Mouse (Mus musculus) urinary bladder, postnatal 4 days (tissue): Measurements from ENCODE around the gene Acox1.

Experiments used
- DNase-seq, 2 experiments: peaks; one replicate each; pipeline ENCODE4 v3.0.0; 2021 to 2022; ENCODE audit warnings: low spot score in 2 of 2

Gene Acox1

GRCm38 (mm10) chr11:116167884-116168439 lies 30.9 kb downstream of the Acox1 start, which contains the start of gene Fbf1:
Fbf1 (minus strand) TSS chr11:116168166.
- peak; percentile 90 to 94 for DNase-seq

DNA sequence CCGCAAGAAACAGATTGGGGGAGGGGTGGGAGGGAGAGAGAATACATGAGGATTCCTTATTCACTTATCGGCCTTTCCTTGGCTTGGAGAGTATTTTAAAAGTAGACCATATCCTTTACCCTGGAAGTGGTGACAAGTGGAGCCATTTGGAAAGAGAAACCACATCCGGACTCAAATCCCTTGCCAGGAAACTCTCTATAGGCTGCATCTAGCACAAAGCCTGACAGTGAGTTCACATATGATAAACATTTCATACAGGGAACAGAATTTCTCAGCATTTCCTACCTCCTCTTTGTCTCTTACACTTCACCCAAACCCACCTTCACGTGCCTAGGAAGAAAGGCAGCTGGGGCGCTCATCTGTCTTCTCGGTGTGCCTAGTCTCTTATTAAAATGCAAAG lies 31.6 kb downstream of the Acox1 start:
- no peak for DNase-seq

DNA sequence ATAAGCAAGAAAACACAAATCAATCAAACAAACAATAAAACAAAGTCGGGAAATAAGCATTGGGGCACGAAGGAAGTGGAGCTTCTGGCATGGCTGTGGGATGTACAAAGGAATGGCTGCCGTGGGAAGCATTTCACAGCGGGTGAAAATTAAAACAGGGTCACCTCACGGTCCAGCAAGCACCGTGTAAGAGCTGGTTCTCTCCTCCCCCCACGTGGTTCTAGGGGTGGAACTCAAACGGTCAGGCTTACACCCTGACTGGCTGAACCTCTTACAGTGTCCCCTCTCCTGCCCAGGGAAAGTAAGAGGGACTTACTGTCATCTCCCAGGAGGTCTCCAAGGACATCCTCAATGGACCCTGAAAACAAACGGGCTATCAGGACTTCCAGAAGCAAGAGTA lies 35.8 kb downstream of the Acox1 start:
- no peak for DNase-seq

DNA sequence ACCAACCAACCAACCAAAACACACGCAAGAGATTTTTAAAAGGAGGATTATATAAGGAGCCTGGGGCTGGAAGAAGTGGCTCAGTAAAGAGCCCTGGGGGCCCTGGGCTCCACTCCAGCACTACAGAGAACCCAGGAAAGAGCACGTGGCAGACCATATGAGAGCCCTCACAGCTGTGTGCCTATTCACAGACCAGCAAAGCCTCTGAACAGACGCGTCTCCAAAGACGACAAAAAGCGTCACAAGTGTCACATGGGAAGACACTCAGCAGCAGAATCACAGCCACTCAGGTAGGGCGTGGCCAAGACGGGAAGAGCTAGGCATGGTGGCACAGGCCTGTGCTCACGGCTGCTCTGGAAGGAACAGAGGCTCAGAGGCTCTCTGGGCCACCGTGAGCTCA lies 36.7 kb downstream of the Acox1 start:
- no peak for DNase-seq

- DNase-seq, result no peak
Measured at GRCm38 (mm10) chr11:116161312-116161711, 37.5 kb downstream of the Acox1 start.

- no peak for DNase-seq
Measured at GRCm38 (mm10) chr11:116150960-116151359, 47.9 kb downstream of the Acox1 start.

DNA sequence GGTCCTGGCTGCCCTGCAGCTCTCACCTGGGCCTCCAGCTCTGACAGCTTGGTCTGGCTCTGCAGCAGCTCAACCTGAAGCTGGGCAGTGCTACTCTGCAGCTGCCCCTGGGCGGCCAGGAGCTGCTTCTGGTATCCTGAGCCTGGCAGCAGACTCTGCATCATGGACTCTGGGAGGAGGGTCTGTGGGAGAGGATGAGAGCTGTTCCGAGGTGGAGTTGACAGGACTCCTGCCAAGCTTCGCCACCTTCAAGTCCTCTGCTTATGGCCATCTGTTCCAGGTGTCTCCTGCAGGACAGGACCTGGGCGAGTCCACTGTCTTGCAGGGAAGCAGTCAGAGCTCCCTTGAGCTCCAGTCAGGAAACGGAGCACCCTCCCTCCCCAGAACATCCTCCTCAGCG lies 49.5 kb downstream of the Acox1 start:
- no peak for DNase-seq

GRCm38 (mm10) chr11:116148761-116149221 lies 50.1 kb downstream of the Acox1 start:
- no peak for DNase-seq

DNA sequence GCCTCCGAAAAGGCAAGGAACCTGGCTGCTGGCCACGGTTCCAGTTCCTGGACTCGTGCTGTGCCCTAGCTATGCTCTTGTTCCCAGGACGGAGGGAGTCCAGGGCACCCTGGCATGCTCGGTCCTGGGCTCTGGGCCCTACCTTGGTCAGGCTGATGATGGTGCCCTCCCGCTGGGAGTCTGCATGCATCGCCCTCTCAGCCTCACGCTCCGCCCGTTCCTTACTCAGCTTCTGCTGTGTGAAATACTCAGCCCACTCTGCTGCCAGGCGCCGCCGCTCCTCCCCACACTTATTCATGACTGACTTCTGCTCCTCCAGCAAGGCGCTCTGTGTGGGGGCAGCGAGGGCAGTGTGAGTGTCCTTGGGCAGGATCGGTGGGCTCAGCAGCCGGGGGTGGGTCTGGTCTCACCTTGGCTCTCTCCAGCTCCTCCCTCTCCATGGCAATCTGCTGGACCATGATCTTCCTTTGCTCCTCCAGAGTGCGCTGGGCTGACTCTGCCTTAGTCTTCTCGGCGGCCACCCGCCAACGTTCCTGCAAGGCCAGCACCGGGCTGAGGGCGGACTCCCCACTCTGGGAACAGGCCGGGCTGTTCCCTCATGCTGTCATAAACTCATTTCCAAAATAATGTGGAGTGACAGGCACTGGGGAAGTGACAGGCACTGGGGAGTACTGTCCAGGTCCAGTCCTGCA lies 52.4 kb downstream of the Acox1 start:
- no peak for DNase-seq

- DNase-seq, result no peak
Measured at GRCm38 (mm10) chr11:116145481-116146293, 53.2 kb downstream of the Acox1 start.

DNA sequence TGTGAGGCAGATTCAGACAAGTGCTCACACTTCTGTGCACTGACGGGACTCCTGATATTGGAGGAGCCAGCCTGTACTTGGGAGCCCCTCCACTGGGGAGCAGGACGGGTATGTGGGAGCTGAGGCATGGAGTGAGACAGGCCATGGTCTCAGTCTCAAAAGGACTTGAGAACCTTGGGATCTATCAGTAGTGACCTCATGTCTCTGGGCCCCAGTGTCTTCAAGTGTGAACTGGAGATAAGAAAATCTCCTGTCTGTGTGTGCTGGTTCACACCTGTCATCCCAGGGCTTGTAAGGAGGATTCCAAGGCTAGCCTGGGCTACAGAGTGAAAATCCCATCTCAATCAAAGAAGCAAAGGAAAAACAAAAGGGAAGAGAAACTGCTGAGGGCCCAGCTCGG lies 55.4 kb downstream of the Acox1 start:
- DNase-seq, result no peak

DNA sequence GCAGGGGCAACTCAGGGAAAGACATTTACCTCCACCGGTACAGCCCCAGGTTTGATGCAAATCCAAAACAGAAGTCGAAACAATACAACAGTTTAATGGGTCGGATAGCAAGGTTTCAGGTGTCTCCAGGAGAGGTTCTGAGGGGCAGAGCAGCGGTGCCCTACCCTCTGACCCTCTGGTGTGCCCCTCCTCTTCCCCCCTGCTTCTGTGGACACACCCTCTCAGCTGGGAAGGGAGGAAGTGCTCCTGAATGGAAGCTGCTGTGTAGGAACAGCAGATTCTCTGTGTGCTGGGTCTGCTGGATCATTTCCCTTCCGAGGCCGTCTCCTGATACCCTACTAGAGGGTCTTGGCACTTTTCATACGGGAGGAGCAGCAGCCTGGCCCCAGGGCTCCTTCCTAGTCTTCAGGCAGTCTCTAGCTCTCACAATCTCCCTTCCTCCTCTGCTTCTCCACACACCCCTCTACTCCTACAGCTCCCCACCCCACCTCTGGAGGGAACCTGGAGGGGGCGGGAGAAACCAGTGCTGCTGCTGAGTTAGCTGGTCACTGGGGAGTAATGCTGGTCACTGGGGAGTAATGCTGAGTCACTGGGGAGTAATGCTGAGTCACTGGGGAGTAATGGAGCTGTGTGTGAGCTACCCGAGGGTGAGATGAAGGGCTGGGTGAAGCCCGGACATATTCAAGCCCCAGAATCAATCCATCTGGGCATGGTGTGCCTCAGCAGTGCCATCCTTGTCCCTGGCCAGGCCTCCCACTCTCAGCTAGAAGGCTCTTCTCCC lies 56.4 kb downstream of the Acox1 start:
- no peak for DNase-seq

DNA sequence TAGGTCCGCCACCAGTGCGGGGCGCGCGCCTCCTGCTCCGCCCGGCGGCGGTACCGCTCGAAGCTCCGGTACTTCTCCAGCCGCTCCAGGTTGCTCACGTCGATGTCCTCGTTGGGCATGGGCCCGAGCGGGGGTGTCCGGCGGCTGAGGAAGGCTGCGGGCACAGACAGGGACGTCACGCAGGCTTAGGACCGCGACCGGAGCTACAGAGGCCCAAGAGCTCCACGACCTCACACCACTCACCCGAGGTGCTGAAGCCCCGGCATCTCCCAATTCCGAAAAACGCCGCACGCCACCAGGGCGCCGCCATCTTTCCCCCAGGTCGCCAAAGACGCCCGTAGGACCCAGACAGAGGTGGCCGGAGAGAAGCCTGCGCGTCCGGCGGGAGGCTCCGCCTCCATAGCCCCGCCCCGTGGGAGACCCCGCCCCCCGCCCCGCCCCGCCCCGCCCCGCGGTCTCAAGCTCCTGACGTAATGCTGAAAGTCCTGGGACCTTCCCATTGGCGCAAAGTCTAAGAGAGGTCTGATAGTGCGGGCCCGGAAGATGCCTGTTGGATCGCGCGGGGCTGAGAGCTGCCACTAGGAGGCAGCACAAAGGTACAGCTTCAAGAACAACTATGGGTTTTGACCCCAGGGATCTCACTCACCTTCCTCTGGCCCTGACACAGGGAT lies 60.2 kb downstream of the Acox1 start, which contains the start of gene Mrpl38:
Gene Mrpl38 (minus strand): TSS at position 401 of the 671 bp plus-strand sequence.
- peak; percentile 83 to 85 for DNase-seq

- DNase-seq, result no peak
Measured at GRCm38 (mm10) chr11:116138096-116138467, 60.8 kb downstream of the Acox1 start.

DNA sequence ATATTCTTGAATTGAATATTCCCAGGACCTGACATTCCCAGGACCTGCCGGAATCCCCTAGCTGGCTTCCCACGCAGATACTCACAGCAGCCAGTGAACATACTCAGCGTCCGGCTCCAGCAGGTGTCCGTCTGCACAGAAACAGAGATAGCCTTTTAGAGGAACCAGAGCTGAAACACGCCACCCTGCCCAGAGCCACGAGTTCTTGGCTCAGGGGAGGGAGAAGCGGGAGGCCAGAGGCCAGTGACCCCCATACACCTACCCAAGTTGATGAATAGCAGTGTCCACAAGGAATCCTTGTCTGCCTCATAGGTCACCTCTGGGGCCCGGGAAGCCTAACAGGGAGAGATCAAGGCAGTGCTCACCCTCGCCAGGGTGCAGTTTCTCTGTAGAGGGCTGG lies 64.7 kb downstream of the Acox1 start:
- DNase-seq, result no peak

GRCm38 (mm10) chr11:116133497-116133896 lies 65.3 kb downstream of the Acox1 start:
- no peak for DNase-seq

DNA sequence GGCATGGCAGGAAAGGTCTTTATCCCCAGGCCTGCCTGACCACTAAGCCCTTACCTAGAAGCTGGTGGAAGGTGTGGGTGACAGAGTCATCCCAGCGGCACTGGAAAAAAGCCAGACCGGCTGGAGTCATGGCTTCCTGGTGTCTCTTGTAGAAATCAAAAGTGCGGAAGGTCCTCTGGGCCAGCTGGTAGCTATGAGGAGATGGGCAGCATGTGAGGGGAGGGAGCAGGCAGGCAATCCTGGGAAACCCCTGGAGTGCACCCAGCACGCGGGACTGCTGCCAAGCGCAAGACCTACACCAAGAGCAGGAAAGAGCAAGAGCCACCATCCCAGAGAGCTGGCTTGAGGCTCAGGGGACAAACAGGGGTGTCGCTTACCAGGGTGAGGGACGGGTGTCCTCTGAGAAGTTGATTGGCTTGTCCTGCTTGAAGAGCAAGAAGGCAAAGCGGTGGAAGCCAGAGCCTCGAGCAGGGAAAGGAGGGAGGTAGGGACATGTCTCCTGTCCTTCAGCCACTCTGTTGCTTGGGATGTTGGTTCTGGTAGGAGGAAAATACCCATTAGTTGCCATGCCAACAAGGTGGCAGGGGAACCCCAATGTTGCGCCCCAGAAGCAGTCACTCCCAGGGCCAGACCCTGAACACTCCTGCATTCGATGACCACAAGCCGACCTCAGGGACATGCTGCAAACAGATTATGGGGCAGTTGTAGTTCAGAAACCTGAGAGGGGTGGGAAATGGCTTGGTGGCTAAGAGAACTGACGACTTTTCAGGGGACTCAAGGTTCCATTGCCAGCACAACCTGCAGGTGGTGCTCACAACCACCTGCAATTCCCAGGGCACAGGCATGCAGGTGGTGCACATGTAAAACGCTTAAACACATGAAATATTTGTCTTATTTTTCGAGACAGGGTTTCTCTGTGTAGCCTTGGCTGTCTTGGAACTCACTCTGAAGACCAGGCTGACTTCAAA lies 66.2 kb downstream of the Acox1 start:
- DNase-seq, result no peak

DNA sequence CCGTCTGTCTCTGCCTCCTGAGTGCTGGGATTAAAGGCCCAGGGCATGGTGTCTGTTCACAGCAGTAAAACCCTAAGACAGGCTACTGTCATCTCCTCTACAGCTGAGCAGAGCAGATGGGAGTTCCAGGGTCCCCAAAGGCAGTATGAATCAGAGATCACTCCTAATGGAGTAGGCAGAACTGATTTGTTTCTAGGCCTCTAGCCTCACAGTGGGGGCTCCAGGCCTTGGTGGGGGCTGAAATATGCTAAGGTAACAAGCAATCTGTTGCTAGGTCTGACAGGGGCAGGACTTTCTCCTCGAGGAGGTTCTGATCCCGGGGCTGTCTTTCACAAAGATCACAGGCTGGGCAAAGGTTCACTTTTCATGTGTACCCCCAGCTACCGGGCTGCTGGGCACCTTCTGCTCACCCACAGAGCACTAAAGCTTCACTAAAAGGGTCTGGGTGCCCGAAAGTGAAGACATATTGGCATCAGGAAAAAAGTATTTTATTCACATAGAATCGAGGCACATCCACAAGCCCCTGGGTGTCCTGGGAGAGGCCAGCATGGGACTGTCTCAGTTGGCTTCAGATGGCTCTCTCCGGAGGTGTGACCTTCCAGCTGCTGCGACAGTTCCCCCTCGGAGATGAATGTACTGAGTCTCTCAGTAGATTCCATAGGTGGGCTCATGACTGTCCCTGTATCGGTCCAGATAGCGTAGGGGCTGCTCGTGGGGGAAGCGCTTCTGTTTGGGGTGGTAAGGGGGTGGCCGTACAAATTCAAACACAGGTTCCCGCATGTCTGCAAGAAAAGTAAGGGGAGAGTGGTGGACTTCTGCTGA lies 67.3 kb downstream of the Acox1 start:
- no peak for DNase-seq

- peak; percentile 82 to 89 for DNase-seq
Measured at GRCm38 (mm10) chr11:116130488-116131205, 68.2 kb downstream of the Acox1 start, which contains the start of gene Trim65. Trim65 (minus strand) TSS chr11:116131128.
